Mouse (Mus musculus) kidney, postnatal 36 days (tissue): ENCODE results near the gene Scarb1.
"Not testable (repeated sequence)": the region's sequence is repeated elsewhere in the genome, so short reads cannot be mapped to it uniquely, and the experiment has no call there.

Experiments
- DNase-seq, 2 experiments: peaks; one replicate each; pipeline ENCODE4 v3.0.0; 2021 to 2022; ENCODE audit warnings: mixed read lengths in 2 of 2

The Scarb1 gene

DNA sequence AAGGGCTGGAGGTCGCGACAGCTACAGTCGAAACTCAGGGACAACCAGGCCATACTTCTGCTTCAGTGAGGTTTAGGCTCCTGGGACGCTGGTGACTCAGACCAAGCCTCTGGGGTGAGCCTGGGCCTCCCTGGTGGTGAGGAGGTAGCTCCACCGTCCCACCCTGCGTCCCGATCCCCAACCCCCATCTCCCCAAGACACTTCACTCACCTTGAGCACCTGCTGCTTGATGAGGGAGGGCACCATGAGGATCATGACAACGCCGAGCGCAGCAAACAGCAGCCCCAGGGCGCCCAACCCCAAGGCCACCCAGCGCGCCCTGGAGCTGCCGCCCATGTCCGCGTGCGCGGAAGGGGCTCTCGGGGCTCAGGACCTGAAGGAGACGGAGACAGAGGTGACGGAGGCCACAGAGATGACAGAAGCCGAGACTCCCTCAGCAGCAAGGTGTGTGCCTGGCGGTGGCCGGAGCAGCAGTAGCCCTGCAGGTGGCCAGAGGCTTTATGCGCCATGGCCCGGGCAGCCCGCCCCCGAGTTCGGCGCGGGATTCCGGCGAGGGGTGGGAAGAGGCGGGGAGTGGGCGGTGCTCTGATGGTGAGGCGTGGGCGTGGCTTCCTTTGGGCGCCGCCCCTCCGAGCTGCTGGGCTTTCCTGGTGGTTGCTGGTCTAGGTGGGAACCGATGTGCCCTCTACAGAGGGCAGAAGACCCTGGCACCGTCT is at the start of gene Scarb1:
Scarb1 (minus strand) TSS at position 548 of the 716 bp plus-strand sequence.
- peak; percentile 88 to 95 for DNase-seq

DNA sequence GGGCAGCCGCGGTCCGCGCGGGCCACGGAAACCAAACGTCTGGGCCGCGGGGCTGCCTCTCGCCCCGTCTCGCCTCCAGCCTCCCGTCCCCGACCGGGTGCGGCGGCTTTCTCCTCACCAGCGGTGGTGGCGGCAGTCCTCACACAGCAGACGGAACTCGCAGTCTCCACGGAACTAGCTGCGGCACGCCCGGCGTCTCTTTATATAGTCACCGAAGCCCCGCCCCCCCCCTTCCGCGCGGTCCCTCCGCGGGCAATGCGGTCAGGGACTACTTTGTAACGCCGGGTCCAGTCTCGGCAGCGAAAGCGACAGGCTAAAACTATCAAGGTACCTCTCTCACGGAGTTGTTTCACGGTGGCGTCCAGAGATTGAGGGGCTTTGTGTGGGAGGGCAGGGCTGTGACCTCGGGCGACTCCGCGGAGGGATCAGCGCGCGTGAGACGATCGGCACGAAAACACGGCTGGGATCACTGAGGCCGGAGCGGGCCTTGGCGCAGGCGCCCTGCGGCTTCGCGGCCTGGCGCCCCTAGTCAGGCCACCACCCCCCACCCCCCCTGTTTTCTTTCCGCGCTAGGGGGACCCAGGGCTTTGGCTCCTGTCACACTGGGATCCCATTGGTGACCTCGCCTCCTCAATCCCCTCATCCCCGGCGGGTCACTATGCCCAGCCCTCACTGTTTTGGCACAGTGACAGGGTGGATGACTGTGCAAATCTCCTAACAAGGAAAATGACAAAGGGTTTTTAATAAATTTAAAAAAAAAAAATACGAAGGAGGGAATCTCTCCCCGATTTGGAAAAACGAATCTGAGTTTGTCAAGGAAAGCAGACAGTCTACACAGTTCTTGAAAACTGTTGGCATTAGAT is 48.9 kb upstream of the Scarb1 start, which contains the start of gene Ubc:
Ubc (minus strand) TSS at position 624 of the 863 bp plus-strand sequence.
- DNase-seq, result peak; percentile 95

DNA sequence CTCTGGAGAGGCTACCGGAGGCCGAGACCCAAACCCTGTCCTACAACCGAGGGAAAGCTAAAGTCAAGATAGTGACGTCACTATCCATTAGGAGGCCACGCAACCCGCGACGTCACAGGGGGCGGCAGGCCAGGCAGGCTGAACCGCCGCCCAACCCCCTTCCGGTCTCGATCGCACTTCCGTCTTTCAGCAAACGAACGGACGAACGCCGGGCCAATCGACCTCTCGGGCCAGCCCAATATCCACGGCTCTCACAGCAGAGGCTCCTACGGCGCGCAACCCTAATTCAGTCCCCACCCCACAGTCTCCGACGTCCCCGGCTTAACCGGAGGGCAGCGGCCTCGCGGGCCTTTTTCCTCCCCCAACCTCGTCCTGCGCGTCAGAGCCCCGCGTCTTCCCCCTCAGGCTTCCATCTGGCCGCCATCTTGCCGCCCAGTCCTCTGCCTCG is 48.3 kb upstream of the Scarb1 start, which contains the start of gene Gm10382:
Gm10382 (plus strand) TSS at position 192 of the 448 bp plus-strand sequence.
- peak; percentile 91 to 94 for DNase-seq

DNA sequence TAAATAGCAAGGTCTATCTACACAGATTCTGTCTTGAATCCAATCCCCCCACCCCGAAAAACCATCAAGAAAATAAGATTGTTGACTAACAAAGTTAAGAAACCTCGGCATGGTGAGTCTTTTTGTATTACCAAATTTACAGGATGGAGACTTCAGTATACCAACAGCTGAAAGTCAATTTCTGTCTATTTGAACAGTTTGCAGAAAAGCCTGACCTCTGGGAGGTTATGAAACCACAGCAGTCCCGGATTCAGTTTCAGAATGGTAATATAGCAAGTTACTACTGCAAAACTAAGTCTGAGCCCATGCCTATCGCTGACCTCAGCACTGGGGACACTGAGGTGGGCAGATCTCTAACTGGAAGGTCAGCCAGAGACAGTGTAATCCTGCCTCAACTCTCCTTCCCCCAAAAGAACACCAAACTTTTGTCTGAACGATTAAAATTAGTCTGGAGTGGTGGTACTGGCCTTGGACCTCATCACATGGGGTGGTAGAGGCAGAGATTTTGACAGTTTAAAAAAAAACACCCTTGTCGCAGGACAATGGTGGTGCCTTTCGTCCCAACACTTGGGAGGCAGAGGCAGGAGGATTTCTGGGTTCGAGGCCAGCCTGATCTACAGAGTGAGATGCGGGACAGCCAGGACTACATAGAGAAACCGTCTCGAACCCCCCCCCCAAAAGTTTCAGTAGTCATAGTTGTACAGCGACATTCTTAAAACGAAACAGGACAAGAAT is 47.6 kb upstream of the Scarb1 start:
- no peak for DNase-seq

GRCm38 (mm10) chr5:125387295-125387694 is 46.4 kb upstream of the Scarb1 start:
- DNase-seq, result not testable (repeated sequence)

- DNase-seq, result peak in 1 of 2 experiments; percentile 30
Measured at GRCm38 (mm10) chr5:125385215-125385940, 44.5 kb upstream of the Scarb1 start.

GRCm38 (mm10) chr5:125384512-125385214 is 43.8 kb upstream of the Scarb1 start:
- DNase-seq, result no peak

DNA sequence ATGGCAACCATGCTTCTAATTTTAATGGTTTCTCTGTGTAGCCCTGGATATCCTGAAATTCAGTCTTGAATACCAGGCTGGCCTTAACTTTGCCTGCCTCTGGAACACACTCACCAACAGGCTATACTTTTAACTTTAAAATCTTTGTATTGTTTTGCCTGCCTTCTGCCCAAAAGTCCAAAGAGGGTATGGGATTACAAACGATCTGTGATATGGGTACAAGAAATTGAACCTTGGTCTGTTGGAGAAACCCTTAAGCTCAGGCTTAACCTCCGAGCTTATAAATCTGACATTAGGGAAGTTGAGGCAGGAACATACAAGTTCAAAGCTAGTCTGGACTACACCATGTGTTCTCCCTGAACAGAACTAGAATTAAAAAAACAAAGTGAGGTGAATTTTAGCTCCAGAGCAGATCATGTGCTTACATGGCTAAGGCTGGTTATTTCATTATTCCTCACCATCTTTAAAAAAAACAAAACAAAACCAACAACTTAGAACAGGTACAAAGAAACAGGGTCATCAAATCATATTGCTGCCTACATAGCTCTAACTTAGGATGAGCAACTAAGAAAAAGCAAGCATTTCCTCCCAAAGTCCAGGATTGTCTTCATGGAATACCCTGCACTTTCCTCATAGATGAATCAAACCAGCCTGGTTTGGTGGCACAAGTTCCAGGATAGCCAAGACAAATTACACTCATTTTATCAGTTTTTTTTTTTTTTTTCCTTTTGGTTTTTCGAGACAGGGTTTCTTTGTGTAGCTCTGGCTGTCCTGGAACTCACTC is 42.9 kb upstream of the Scarb1 start:
- no peak for DNase-seq

DNA sequence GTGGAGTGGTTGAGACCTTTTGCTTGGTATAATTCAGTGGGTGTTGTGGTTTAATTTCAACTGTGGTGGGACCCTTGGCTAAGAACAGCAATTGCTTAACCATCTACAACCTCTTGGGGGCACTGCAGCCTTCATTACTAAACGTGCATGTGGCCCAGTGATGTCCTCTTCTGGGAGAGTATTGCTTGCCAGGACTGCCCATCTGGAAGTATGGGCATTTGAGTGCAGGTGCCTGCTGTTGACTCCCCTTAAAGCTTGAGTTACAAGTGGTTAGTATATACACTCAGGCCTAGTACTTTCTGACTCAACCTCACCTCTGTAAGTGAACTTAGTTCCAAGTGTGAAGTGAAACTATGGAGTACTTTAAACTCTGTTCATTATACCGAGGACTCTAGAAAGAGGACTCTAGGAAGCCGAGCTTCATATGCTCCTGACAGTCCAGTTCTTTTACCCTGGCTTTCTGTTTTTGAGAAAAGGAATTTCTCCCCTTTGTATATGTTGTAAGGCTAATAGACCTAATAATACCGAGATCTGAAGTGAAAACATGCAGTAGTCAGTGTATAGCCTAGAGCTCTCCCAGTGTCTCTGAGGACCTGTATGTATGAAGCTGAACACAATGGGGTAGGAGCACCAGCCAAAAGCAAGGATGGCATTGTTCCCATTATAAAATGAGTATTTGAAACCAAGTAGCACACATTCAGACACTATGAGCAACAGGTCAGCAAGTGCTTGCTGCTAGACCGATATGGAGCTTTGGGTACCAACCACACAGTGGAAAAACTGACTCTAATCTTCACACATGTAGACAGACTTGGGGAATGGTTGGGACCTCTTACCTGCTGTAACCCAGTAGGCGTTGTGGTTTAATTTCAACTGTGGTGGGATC is 42.0 kb upstream of the Scarb1 start:
- DNase-seq, result peak; percentile 78 to 80

GRCm38 (mm10) chr5:125381954-125382672 is 41.2 kb upstream of the Scarb1 start:
- DNase-seq, result peak in 1 of 2 experiments; percentile 29

GRCm38 (mm10) chr5:125378919-125379318 is 38.0 kb upstream of the Scarb1 start:
- no peak for DNase-seq

DNA sequence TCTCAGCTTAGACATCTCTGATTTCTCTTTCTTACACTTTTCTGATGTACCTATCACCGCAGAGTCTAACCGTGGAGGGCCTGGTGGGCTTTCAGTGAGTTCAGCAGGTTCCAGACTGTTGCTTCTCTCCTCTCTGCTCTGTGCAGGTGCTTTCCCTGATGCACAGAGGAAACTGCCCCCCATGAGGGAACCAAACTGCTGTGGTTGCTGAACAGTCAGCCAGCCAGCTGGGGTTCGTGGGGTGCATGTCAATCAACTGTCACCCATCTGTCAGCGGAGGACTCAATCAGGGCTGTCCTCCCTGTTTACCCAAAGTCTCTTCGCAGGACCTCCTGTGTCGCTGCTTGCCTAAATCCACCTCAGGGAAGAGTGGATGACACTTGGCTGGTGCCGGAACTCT is 36.3 kb upstream of the Scarb1 start:
- DNase-seq, result no peak

GRCm38 (mm10) chr5:125375871-125376270 is 35.0 kb upstream of the Scarb1 start:
- DNase-seq, result no peak

GRCm38 (mm10) chr5:125372027-125372426 is 31.1 kb upstream of the Scarb1 start:
- no peak for DNase-seq

- peak in 1 of 2 experiments; percentile 9 for DNase-seq
Measured at GRCm38 (mm10) chr5:125370950-125371693, 30.2 kb upstream of the Scarb1 start.

DNA sequence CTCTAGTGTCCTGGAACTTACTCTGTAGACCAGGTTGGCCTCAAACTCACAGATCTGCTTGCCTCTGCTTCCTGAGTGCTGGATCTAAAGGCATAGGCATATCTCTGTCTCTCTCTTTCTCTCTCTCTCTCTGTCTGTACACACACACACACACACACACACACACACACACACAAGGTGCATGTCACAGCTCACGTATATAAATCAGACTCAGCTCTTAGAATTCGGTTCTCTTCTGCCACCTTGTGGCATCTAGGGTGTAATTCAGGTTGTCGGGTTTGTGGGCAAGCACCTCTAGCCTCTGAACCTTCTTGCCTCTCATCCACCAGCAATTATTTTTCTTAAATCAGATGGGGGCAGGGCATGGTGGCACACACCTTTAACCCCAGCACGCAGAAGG is 27.7 kb upstream of the Scarb1 start:
- peak; percentile 74 to 80 for DNase-seq

DNA sequence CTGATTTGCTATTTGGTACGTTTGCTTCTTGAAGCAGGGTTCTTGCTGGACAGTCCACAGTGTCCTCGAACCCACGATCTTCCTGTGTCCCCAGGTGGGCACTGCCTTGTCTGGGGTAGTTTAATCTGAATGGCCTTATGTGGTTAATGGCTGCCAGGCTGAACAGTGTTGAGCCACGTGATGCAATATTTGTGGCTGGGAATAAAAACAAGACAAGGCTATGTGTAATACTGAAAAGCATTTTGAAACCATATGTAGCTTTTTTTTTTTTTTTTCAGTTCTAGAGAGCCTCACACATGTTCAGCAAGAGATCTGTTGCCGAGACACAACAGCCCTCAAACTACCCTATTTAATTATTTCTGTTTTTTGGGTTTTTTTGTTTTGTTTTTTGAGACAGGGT is 27.3 kb upstream of the Scarb1 start:
- no peak for DNase-seq

- DNase-seq, result no peak
Measured at GRCm38 (mm10) chr5:125364851-125365429, 24.0 kb upstream of the Scarb1 start.
